In the genomic region with DNA sequence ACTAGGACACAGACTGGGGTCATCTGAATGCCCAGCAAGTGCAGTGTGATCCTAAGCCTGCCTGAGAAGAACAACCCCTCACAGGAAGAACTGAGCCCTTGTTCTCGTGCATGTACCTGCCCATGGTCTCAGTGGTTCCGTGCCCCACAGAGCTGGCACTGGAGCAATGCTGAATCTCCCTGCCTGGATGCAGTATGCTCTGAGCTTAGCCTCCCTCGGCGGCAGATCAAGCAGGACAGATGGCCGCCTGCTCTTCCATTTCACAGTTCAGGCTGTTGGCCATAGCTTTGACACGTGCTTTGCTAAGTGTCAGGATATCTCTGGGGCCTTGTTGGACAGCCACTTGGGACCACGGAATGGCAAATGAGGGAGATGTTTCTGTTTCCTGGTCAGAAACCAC, we compare ENCODE assay signal across 15 mouse cellular contexts. TPM values are rescaled to one million over a fixed set of nuclear protein-coding genes. Genes with fewer than 3 reads are reported as not detected.
"Had no signal": no experiment of that assay in that cellular context is flagged by ENCODE, and none has a peak within 500 bp of the region (broad histone marks: within the 10 kb centered on the region; RNA-seq: fewer than 3 reads in every experiment).

No protein-coding gene starts in this region.

- H3K4me2 ChIP-seq: liver, embryonic 11.5 days; liver, embryonic 15.5 days; midbrain, embryonic 13.5 days; stomach, embryonic 15.5 days had no signal

- H3K4me3 ChIP-seq: layer of hippocampus, adult 2 months; limb, embryonic 10.5 days; liver, embryonic 15.5 days; midbrain, embryonic 13.5 days; stomach, embryonic 15.5 days had no signal

- H3K9ac ChIP-seq: liver, embryonic 15.5 days; midbrain, embryonic 13.5 days; stomach, embryonic 15.5 days had no signal

- H3K27ac ChIP-seq: layer of hippocampus, adult 2 months; limb, embryonic 10.5 days; liver, embryonic 15.5 days; midbrain, embryonic 13.5 days; stomach, embryonic 15.5 days had no signal

- DNase-seq: kidney, postnatal 10 days; kidney, postnatal 4 days; lung, adult 2 months; lung, postnatal 36 days; right cerebral cortex, postnatal 14 days; thymus, adult 2 months; thymus, postnatal 36 days had no signal

- H3K9me3 ChIP-seq: limb, embryonic 10.5 days; liver, embryonic 15.5 days; midbrain, embryonic 13.5 days; stomach, embryonic 15.5 days had no signal

- ATAC-seq: lung, postnatal 0 days; midbrain, embryonic 13.5 days had no signal

- H3K4me1 ChIP-seq: limb, embryonic 10.5 days; liver, embryonic 15.5 days; midbrain, embryonic 13.5 days; stomach, embryonic 15.5 days had no signal

- H3K27me3 ChIP-seq: liver, embryonic 15.5 days; midbrain, embryonic 13.5 days; stomach, embryonic 15.5 days had no signal

RNA-seq across cellular contexts. Expression of a gene that starts 33.2 kb away (rescaled TPM):
- total RNA-seq: megakaryocyte progenitor cell, adult 5-6 weeks had no signal
